Mouse (Mus musculus) lung, adult 2 months (tissue): ENCODE measurements around the gene Hyal2. TPM values are rescaled to one million over a fixed set of nuclear protein-coding genes. Genes with fewer than 3 reads are reported as not detected.

Experiments used
- DNase-seq: peaks from one replicate; pipeline ENCODE4 v3.0.0; 2022
- H3K4me1 ChIP-seq: fragments of 200-500 bp; 2 replicates; pipeline ENCODE4 v1.6.1; 2011; ENCODE audit warnings: low read length; ENCODE audit not compliant: control insufficient read depth, insufficient read depth
- H3K4me3 ChIP-seq: fragments of 200-500 bp; replicated peaks from 2 replicates; pipeline ENCODE3; 2011; ENCODE audit warnings: low read depth, mild to moderate bottlenecking, control low read depth, low read length; ENCODE audit errors: extremely low read depth
- CTCF ChIP-seq: fragments of 200-500 bp; IDR thresholded peaks from 2 replicates; pipeline ENCODE4 v1.5.1; 2011; ENCODE audit warnings: mild to moderate bottlenecking, low read length, control low read depth; ENCODE audit not compliant: insufficient read depth
- POLR2A ChIP-seq: fragments of 200-500 bp; IDR thresholded peaks from 2 replicates; pipeline ENCODE4 v1.6.1; 2011; ENCODE audit warnings: low read depth, mild to moderate bottlenecking, control low read depth, low read length, borderline replicate concordance; ENCODE audit errors: extremely low read depth
- WGBS: fragments of 180-500 bp; shearing (Covaris S2); methylation state at CpG from one replicate; pipeline ENCODE4 v1.1.7; 2018; 5-methylcytosine and 5-hydroxymethylcytosine counted together
- polyA plus RNA-seq: library from polyadenylated mRNA; depleted of rRNA; stranded (reverse); fragments of >200 nt; gene quantifications from 2 replicates; pipeline ENCODE4 v1.2.3, GENCODE M21; 2012; rRNA removed

Gene Hyal2
- 235 and 342 TPM in 2 replicates for polyA plus RNA-seq

GRCm38 (mm10) chr9:107567702-107568319 lies at the start of gene Hyal2:
TSS of gene Hyal2 (plus strand) at chr9:107567945.
- 25% methylated on average over 18 of the region's 18 CpGs for WGBS
- TF ChIP-seq CTCF (no peak), POLR2A (peak; percentile 85; the same call in 1 of the 2 replicates)
- H3K4me1 ChIP-seq = peaks cover 20% of the 10 kb centered on the region
- peak within 1 kb of the TSS; percentile 91 for H3K4me3 ChIP-seq
- peak; percentile 49 for DNase-seq

GRCm38 (mm10) chr9:107520331-107520730 lies 47.4 kb upstream of the Hyal2 start:
- Histone ChIP-seq H3K4me3 (no peak overlapping the region), H3K4me1 (no peaks in the 10 kb centered on the region)
- 67% methylated on average over 6 of the region's 6 CpGs for WGBS
- TF ChIP-seq CTCF = no peak
- TF ChIP-seq POLR2A = no peak
- no peak for DNase-seq

GRCm38 (mm10) chr9:107521190-107521589 lies 46.6 kb upstream of the Hyal2 start:
- 47% methylated on average over 5 of the region's 5 CpGs for WGBS
- H3K4me1 ChIP-seq = no peaks in the 10 kb centered on the region
- DNase-seq = no peak
- H3K4me3 ChIP-seq = no peak overlapping the region
- TF ChIP-seq POLR2A (no peak), CTCF (no peak)

GRCm38 (mm10) chr9:107521711-107522399 lies 45.9 kb upstream of the Hyal2 start:
- Histone ChIP-seq H3K4me1 (peaks cover 3% of the 10 kb centered on the region; the same call in 1 of the 2 replicates), H3K4me3 (no peak overlapping the region)
- no peak for TF ChIP-seq POLR2A
- WGBS = 19% methylated on average over 25 of the region's 25 CpGs
- no peak for DNase-seq

GRCm38 (mm10) chr9:107522400-107522711 lies 45.4 kb upstream of the Hyal2 start:
- TF ChIP-seq CTCF (no peak), POLR2A (no peak)
- 14% methylated on average over 2 of the region's 2 CpGs for WGBS
- H3K4me1 ChIP-seq = peaks cover 5% of the 10 kb centered on the region
- H3K4me3 ChIP-seq = no peak overlapping the region
- DNase-seq = no peak

GRCm38 (mm10) chr9:107526198-107527026 lies 41.3 kb upstream of the Hyal2 start:
- 7% methylated on average over 44 of the region's 44 CpGs for WGBS
- H3K4me3 ChIP-seq = peak overlapping the region; percentile 28
- no peak for TF ChIP-seq CTCF
- TF ChIP-seq POLR2A = no peak
- peaks cover 5% of the 10 kb centered on the region for H3K4me1 ChIP-seq
- peak; percentile 69 for DNase-seq

- 1% methylated on average over 43 of the region's 48 CpGs for WGBS
- peak; percentile 86 for DNase-seq
- Histone ChIP-seq H3K4me3 (peak within 1 kb of the TSS; percentile 95), H3K4me1 (peaks cover 21% of the 10 kb centered on the region)
- no peak for TF ChIP-seq CTCF
- peak; percentile 91; the same call in 1 of the 2 replicates for TF ChIP-seq POLR2A
These were observed 33.8 kb upstream of the Hyal2 start, which contains the start of gene Tmem115 for GRCm38 (mm10) chr9:107533791-107534407. TSS of gene Tmem115 (plus strand) at chr9:107533945.

- peaks cover 21% of the 10 kb centered on the region for H3K4me1 ChIP-seq
- H3K4me3 ChIP-seq = peak overlapping the region; percentile 95
- no peak for TF ChIP-seq CTCF
- no peak for TF ChIP-seq POLR2A
- WGBS = under 1% methylated on average over 40 of the region's 40 CpGs
- DNase-seq = no peak
These were observed 33.1 kb upstream of the Hyal2 start for GRCm38 (mm10) chr9:107534408-107535202.
